Mouse (Mus musculus): ENCODE results near the gene 1110032F04Rik.

Gene 1110032F04Rik

GRCm38 (mm10) chr3:68907509-68907908 lies 38.1 kb downstream of the 1110032F04Rik start:
- DNase-seq (ENCODE audit: low read depth), result no peak
